Mouse (Mus musculus) embryo, embryonic 11 days (tissue): ENCODE results near the gene Nfkb1.

Experiments
- DNase-seq: peaks from one replicate; pipeline ENCODE4 v3.0.0-alpha.2; 2015

Gene Nfkb1

GRCm38 (mm10) chr3:135691191-135692131, at the start of gene Nfkb1:
Gene Nfkb1 (minus strand): TSS chr3:135691547.
- DNase-seq: peak; percentile 75

DNA sequence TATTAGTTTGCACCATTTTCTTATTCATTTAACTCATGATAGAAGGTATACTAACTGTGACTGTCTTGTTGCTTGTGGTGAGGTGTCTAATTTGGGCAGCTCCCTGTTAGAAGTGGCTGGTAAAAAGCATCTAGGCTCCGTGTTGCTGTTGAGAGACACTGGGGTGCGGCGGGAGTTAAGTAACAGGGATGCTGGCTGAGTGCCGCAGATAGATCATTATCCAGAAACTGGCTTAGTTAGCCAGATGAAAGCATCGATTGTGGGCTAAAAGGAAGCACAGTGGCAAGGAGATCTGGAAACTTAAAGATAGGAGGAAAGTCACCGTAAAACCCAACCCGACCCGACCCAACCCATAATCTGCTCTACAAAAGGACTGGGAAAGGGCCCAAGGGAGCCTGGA, 49.4 kb upstream of the Nfkb1 start:
- DNase-seq: no peak

DNA sequence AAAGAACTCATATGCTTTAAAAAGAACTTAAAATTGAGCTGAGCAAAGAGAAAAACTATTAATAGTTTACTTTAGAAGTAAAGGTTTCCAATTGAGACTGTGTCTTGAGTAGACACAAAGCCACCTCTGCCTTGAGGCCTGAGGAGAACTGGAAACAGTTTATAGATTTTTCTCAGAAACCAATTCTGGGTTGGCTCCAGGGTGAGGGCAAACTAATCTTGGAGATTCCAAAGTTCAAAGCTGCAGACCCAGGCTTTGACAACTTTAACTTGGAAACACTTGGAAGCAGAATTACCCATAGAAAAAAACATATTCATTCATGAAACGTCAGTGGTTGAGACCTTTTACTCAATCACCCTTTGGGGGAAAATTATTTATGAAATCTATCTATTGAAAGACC, 43.4 kb upstream of the Nfkb1 start:
- DNase-seq: no peak

GRCm38 (mm10) chr3:135732747-135733445, 41.5 kb upstream of the Nfkb1 start:
- no peak for DNase-seq

DNA sequence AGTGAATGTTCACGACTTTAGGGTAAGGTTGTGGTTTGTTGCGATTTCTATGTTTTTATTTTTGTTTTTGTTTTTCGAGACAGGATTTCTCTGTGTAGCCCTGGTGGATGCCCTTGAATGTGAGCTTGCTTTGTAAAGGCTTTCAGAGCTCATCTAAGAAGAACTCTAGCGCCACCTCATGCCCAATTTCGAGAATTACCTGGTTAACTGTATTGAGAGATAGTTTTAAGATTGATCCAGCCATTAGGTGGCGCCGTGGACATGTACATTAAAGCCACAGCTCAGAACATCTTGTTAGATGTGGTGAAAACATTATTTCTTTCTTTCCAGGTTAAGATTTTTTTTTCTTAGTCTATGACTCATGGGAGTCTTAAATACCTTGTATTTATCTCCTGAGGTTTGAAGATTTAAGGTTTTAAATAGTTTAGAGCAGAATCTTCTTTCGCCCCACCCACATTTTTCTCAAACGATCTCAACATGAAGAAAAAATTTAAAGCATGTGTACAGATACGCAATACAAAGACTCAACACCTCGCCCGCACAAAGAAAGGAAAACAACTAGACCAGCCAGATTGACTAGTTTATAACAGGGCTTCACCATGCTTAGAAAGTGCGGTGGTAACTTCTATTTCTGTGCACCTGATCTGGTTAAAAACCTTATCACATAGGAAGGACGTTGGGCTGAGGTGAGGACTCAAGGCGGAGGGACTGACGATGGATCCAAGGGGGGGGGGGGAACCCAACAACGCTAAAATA, 40.1 kb upstream of the Nfkb1 start:
- peak; percentile 96 for DNase-seq

GRCm38 (mm10) chr3:135730790-135731189, 39.4 kb upstream of the Nfkb1 start:
- DNase-seq: peak; percentile 13

GRCm38 (mm10) chr3:135729575-135729974, 38.2 kb upstream of the Nfkb1 start:
- no peak for DNase-seq

DNA sequence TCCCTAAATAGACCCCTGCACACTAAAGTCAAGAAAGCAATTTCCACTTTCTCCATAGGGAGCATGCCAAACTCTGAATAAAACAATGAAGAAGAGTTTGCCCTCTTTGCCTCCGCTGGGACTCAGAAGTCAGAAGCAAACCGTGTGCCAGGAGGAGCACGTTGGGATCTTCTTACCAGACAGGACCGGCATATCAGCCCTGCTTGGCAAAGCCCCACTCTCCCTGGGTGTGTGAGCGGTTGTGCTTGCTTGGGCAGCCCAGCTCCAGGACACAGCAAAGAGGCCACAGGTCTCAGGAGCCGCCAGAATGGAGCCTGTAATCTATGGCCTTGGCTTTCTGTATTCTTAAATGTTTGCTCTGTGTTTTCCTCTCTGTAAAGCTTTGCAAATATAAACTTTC, 37.6 kb upstream of the Nfkb1 start:
- no peak for DNase-seq

GRCm38 (mm10) chr3:135727339-135727738, 36.0 kb upstream of the Nfkb1 start:
- no peak for DNase-seq

GRCm38 (mm10) chr3:135726521-135727275, 35.4 kb upstream of the Nfkb1 start:
- DNase-seq: no peak

GRCm38 (mm10) chr3:135726023-135726422, 34.7 kb upstream of the Nfkb1 start:
- peak; percentile 10 for DNase-seq

DNA sequence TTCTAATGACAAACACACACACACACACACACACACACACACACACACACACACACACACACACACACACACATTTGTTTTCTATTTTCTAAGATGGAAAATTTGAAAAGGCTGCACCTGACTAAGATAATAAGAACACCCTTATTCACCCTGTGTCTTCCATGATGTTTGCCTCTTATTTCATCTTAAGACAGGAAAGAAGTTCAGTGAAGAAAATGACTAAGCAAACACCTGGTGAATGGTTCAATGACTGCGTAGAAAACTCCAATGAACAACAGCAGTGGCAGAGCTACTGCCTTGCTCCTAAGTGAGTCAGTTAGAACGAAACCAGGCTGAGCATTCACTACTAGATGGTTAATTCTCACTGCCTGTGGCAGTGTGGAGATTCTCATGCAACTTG, 30.8 kb upstream of the Nfkb1 start:
- DNase-seq: no peak

DNA sequence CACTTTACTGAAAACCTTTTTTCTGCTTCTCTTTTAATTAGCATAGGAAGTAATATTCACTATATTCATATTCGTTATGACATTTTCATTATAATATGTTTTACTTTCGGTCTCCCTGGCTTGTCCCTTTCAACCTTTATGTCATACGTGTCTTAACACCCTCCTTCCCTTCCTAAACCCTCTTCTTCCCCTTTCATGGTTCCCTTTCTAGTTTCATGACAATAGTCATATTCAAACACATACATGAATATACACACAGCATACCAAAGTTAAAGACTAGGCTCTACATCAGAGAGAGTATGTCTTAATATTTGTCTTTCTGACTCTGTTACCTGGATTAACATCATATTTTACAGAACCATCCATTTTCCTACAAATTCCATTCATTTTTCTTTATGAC, 28.6 kb upstream of the Nfkb1 start:
- no peak for DNase-seq

DNA sequence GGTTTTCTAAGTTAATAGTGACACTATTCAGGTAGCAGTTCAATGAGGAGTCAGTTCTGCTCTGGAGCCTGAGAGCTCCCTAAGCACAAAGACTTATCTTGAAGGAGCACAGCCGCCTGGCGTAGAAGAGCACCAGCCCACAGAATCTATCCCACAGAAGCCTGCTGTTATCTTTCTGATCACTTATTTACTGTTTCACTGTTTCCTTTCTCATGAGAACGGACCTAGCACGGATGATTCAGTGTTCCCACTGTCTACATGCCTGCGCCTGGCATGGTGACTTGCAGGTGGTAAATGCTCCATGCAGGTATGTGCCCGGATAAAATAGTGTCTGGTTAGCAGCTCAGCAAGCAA, 27.8 kb upstream of the Nfkb1 start:
- no peak for DNase-seq

DNA sequence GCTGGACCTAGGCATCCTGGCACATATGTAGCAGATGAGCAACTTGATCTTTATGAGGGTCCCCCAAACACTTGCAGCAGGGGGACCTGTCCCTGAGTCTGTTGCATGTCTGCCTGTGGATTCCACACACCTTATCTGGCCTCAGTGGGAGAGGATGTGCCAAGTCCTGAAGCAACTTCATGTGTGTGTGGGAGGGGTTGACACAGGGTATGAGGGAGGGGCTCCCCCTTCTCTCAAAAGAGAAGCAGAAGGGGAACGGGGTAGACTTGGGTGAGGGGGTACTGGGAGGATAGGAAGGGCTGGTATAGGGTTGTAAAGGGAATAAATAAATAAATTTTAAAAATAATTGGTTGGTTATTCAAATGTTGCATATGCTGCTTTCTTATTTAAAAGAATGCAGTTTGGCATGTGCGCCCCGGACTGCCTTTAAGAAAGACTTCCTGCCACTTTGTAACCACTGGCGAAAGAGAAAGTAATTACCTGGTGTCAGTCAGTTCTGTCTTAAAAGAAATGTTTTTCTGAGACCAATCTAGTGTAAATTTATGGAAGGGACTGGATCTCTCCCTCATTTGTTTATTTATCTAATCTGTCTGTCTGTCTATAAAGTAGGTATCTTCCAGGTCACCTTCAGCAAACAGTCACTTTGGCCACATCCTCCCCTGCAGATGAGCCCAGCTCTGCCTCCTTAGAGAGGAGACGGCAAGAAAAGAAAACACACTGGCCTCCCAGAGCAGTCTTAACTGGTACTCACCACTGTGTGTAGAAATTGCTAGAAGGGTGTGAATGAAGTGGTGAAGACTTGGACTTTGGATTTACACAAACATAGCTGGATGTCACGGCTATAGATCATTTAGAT, 27.2 kb upstream of the Nfkb1 start:
- no peak for DNase-seq

- DNase-seq: peak; percentile 63
Measured at GRCm38 (mm10) chr3:135713016-135713950, 21.9 kb upstream of the Nfkb1 start.

- no peak for DNase-seq
Measured at GRCm38 (mm10) chr3:135711613-135712012, 20.3 kb upstream of the Nfkb1 start.

DNA sequence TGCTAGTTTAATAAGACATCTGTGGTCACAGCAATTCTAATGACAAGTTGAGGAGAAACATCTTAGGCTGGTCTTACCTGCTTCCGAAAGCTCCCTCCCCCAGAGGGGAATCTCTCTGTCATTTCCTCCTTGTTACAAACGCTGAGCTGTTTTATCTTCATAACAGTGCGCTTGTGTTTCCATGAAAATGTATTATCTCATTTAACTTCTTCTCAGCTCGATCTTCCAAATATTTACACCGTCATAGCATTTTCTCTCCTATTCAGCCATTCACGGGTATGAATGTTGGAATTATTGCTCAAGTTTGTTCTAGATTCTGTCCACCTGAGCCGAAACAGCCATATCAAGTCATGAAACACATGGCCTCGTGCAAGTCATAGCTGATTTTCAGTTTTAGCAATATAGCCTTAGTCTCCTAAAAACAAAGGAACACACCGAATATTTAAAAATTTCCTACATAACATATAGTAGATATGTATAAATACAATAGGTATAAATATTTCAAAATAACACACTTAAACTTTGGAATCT, 19.8 kb upstream of the Nfkb1 start:
- DNase-seq: no peak

DNA sequence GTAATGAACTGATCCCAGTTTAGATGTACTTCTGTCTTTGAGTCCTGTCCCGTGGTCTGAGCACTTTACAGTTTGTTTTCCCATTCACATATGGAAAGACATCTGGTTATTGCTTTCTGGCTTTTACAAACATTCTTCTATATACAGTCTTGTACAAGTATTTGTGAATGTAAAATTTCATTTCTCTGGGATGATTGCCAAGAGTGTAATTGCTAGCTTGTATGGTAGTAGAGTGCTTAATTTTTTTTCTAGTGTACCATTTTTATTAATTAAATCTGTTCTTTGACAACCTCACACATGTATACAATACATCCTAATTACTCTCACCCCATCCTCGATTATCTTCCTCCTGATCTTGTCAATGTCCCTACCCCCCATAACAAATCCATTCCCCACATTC, 12.0 kb upstream of the Nfkb1 start:
- DNase-seq: no peak

- no peak for DNase-seq
Measured at GRCm38 (mm10) chr3:135702658-135703057, 11.3 kb upstream of the Nfkb1 start.
